Mouse (Mus musculus): ENCODE data around the gene 1700001P01Rik. TPM values are rescaled to one million over a fixed set of nuclear protein-coding genes. Genes with fewer than 3 reads are reported as not detected.

Gene 1700001P01Rik
- polyA plus RNA-seq, 1 experiment = not detected

- Histone ChIP-seq H3K4me1 (ENCODE audit: control insufficient read depth, insufficient read depth, insufficient read length) (peaks cover 36% of the 10 kb centered on the region; the same call in 1 of the 2 replicates), H3K27ac (ENCODE audit: insufficient read depth, low read length) (no peak overlapping the region), H3K27me3 (ENCODE audit: control insufficient read depth, insufficient read depth, low read length) (no peaks in the 10 kb centered on the region), H3K4me3 (ENCODE audit: extremely low read depth, insufficient read depth, insufficient read length) (no peak overlapping the region), H3K36me3 (ENCODE audit: control insufficient read depth, insufficient read depth, low read length) (peaks cover 10% of the 10 kb centered on the region)
- TF ChIP-seq POLR2A (IDR thresholded peaks at IDR 0.05; ENCODE audit: low read depth, low read length) (no peak), CTCF (IDR thresholded peaks at IDR 0.05; ENCODE audit: extremely low read depth, insufficient read depth, insufficient read length, insufficient replicate concordance) (no peak)
- 89% methylated on average over 7 of the region's 7 CpGs for WGBS
- no peak for DNase-seq (ENCODE audit: low read depth in 1 of 2, low spot score in 2 of 2)
Measured at GRCm38 (mm10) chr11:97806613-97806964, 30.9 kb upstream of the 1700001P01Rik start.

GRCm38 (mm10) chr11:97805662-97806612 lies 30.2 kb upstream of the 1700001P01Rik start:
- no peak for TF ChIP-seq POLR2A (IDR thresholded peaks at IDR 0.05; ENCODE audit: low read depth, low read length)
- TF ChIP-seq CTCF (IDR thresholded peaks at IDR 0.05; ENCODE audit: extremely low read depth, insufficient read depth, insufficient read length, insufficient replicate concordance) = no peak
- Histone ChIP-seq H3K4me1 (ENCODE audit: control insufficient read depth, insufficient read depth, insufficient read length) (peaks cover 37% of the 10 kb centered on the region; the same call in 1 of the 2 replicates), H3K27me3 (ENCODE audit: control insufficient read depth, insufficient read depth, low read length) (no peaks in the 10 kb centered on the region), H3K4me3 (ENCODE audit: extremely low read depth, insufficient read depth, insufficient read length) (no peak overlapping the region), H3K36me3 (ENCODE audit: control insufficient read depth, insufficient read depth, low read length) (peaks cover 9% of the 10 kb centered on the region), H3K27ac (ENCODE audit: insufficient read depth, low read length) (no peak overlapping the region)
- 77% methylated on average over 15 of the region's 15 CpGs for WGBS
- DNase-seq (ENCODE audit: low read depth in 1 of 2, low spot score in 2 of 2) = no peak

- H3K4me1 ChIP-seq (ENCODE audit: control insufficient read depth, insufficient read depth, insufficient read length) = peaks cover 34% of the 10 kb centered on the region; the same call in 1 of the 2 replicates
- 61% methylated on average over 9 of the region's 9 CpGs for WGBS
- peaks cover 9% of the 10 kb centered on the region for H3K36me3 ChIP-seq (ENCODE audit: control insufficient read depth, insufficient read depth, low read length)
- no peak for DNase-seq (ENCODE audit: low read depth in 1 of 2, low spot score in 2 of 2)
- TF ChIP-seq CTCF (IDR thresholded peaks at IDR 0.05; ENCODE audit: extremely low read depth, insufficient read depth, insufficient read length, insufficient replicate concordance) = no peak
- TF ChIP-seq POLR2A (IDR thresholded peaks at IDR 0.05; ENCODE audit: low read depth, low read length) = no peak
- H3K27me3 ChIP-seq (ENCODE audit: control insufficient read depth, insufficient read depth, low read length) = no peaks in the 10 kb centered on the region
- H3K27ac ChIP-seq (ENCODE audit: insufficient read depth, low read length) = no peak overlapping the region
- no peak overlapping the region for H3K4me3 ChIP-seq (ENCODE audit: extremely low read depth, insufficient read depth, insufficient read length)
Measured at GRCm38 (mm10) chr11:97804841-97805661, 29.3 kb upstream of the 1700001P01Rik start.

- 77% methylated on average over 5 of the region's 5 CpGs for WGBS
- Histone ChIP-seq H3K36me3 (ENCODE audit: control insufficient read depth, insufficient read depth, low read length) (peaks cover 5% of the 10 kb centered on the region), H3K27ac (ENCODE audit: insufficient read depth, low read length) (no peak overlapping the region), H3K27me3 (ENCODE audit: control insufficient read depth, insufficient read depth, low read length) (no peaks in the 10 kb centered on the region), H3K4me1 (ENCODE audit: control insufficient read depth, insufficient read depth, insufficient read length) (peaks cover 28% of the 10 kb centered on the region; the same call in 1 of the 2 replicates), H3K4me3 (ENCODE audit: extremely low read depth, insufficient read depth, insufficient read length) (no peak overlapping the region)
- no peak for DNase-seq (ENCODE audit: low read depth in 1 of 2, low spot score in 2 of 2)
- TF ChIP-seq POLR2A (IDR thresholded peaks at IDR 0.05; ENCODE audit: low read depth, low read length) (no peak), CTCF (IDR thresholded peaks at IDR 0.05; ENCODE audit: extremely low read depth, insufficient read depth, insufficient read length, insufficient replicate concordance) (no peak)
Measured at GRCm38 (mm10) chr11:97803847-97804246, 28.1 kb upstream of the 1700001P01Rik start.

GRCm38 (mm10) chr11:97802495-97802894 lies 26.8 kb upstream of the 1700001P01Rik start:
- no peak for DNase-seq (ENCODE audit: low read depth in 1 of 2, low spot score in 2 of 2)
- Histone ChIP-seq H3K4me1 (ENCODE audit: control insufficient read depth, insufficient read depth, insufficient read length) (peaks cover 22% of the 10 kb centered on the region; the same call in 1 of the 2 replicates), H3K27me3 (ENCODE audit: control insufficient read depth, insufficient read depth, low read length) (no peaks in the 10 kb centered on the region), H3K27ac (ENCODE audit: insufficient read depth, low read length) (no peak overlapping the region), H3K36me3 (ENCODE audit: control insufficient read depth, insufficient read depth, low read length) (no peaks in the 10 kb centered on the region), H3K4me3 (ENCODE audit: extremely low read depth, insufficient read depth, insufficient read length) (no peak overlapping the region)
- 74% methylated on average over 6 of the region's 6 CpGs for WGBS
- TF ChIP-seq POLR2A (IDR thresholded peaks at IDR 0.05; ENCODE audit: low read depth, low read length) (no peak), CTCF (IDR thresholded peaks at IDR 0.05; ENCODE audit: extremely low read depth, insufficient read depth, insufficient read length, insufficient replicate concordance) (no peak)

GRCm38 (mm10) chr11:97802194-97802470 lies 26.4 kb upstream of the 1700001P01Rik start:
- no peak overlapping the region for H3K27ac ChIP-seq (ENCODE audit: insufficient read depth, low read length)
- H3K4me1 ChIP-seq (ENCODE audit: control insufficient read depth, insufficient read depth, insufficient read length) = peaks cover 21% of the 10 kb centered on the region; the same call in 1 of the 2 replicates
- no peak for TF ChIP-seq CTCF (IDR thresholded peaks at IDR 0.05; ENCODE audit: extremely low read depth, insufficient read depth, insufficient read length, insufficient replicate concordance)
- no peak for TF ChIP-seq POLR2A (IDR thresholded peaks at IDR 0.05; ENCODE audit: low read depth, low read length)
- 63% methylated on average over 1 of the region's 1 CpGs for WGBS
- no peaks in the 10 kb centered on the region for H3K27me3 ChIP-seq (ENCODE audit: control insufficient read depth, insufficient read depth, low read length)
- H3K4me3 ChIP-seq (ENCODE audit: extremely low read depth, insufficient read depth, insufficient read length) = no peak overlapping the region
- H3K36me3 ChIP-seq (ENCODE audit: control insufficient read depth, insufficient read depth, low read length) = no peaks in the 10 kb centered on the region
- no peak for DNase-seq (ENCODE audit: low read depth in 1 of 2, low spot score in 2 of 2)
